Mouse (Mus musculus): ENCODE data around the gene Crmp1.

GRCm38 (mm10) chr5:37220575-37220974, 21.2 kb upstream of the Crmp1 start:
- TF ChIP-seq CTCF (IDR thresholded peaks at IDR 0.05; ENCODE audit: borderline replicate concordance, insufficient read depth, low read depth, low read length) (no peak), POLR2A (IDR thresholded peaks at IDR 0.05; ENCODE audit: borderline replicate concordance, insufficient read depth, low read length) (no peak)
